Mouse (Mus musculus) embryonic stem cell, embryonic (primary cell): ENCODE measurements at regions not wholly inside any gene's neighbourhood (a gene's known extent, or its start where the extent isn't known, plus 50 kb on each side); places are given as distances from the start of the nearest gene placed in this dataset.

Experiments used
- CTCF ChIA-PET, 4 experiments: fragments of 300-600 bp in 2 of 4; fragments of 350-600 bp in 2 of 4; sonication (Branson Sonifier 250); formaldehyde crosslinking; loops; one replicate each; lab custom pipeline; 2022; ENCODE audit warnings: inconsistent platforms in 2 of 4; lab: Charles Lee
- POLR2A ChIA-PET, 4 experiments: fragments of 300-600 bp in 2 of 4; fragments of 350-600 bp in 2 of 4; sonication (Branson Sonifier 250); formaldehyde crosslinking; loops; one replicate each; lab custom pipeline; 2022; ENCODE audit warnings: antibody characterized with exemption in 4 of 4, inconsistent platforms in 1 of 4; lab: Charles Lee

GRCm38 (mm10) chr2:162769711-162770428 lies 108.9 kb upstream of the Ptprt start:
- CTCF ChIA-PET = no interaction called here
- POLR2A ChIA-PET = no interaction called here

- ChIA-PET POLR2A (interaction anchor here in 1 of 4 experiments (0.6 kb wide), 1 partner anchor 335 kb away, joined by 3 read pairs; no protein-coding TSS in a partner anchor), CTCF (no interaction called here)
Measured at GRCm38 (mm10) chr2:162764059-162764458, 103.1 kb upstream of the Ptprt start.

GRCm38 (mm10) chr2:162740523-162740922 lies 79.6 kb upstream of the Ptprt start:
- POLR2A ChIA-PET = no interaction called here
- CTCF ChIA-PET = no interaction called here

GRCm38 (mm10) chr2:162735761-162736160 lies 74.8 kb upstream of the Ptprt start:
- ChIA-PET POLR2A (interaction anchor here in 1 of 4 experiments (0.6 kb wide), 1 partner anchor 29 kb away, joined by 4 read pairs; no protein-coding TSS in a partner anchor), CTCF (interaction anchor here in 1 of 4 experiments (0.6 kb wide), 1 partner anchor 517 kb away, joined by 3 read pairs; no protein-coding TSS in a partner anchor)

GRCm38 (mm10) chr2:162734286-162734685 lies 73.3 kb upstream of the Ptprt start:
- CTCF ChIA-PET = no interaction called here
- POLR2A ChIA-PET = no interaction called here

GRCm38 (mm10) chr2:162720016-162720415 lies 59.1 kb upstream of the Ptprt start:
- ChIA-PET CTCF (no interaction called here), POLR2A (no interaction called here)

- POLR2A ChIA-PET = no interaction called here
- CTCF ChIA-PET = no interaction called here
Measured at GRCm38 (mm10) chr2:162718466-162718865, 57.5 kb upstream of the Ptprt start.

GRCm38 (mm10) chr2:162714976-162715375 lies 54.0 kb upstream of the Ptprt start:
- CTCF ChIA-PET = no interaction called here
- POLR2A ChIA-PET = no interaction called here

GRCm38 (mm10) chr2:162712972-162713371 lies 52.0 kb upstream of the Ptprt start:
- ChIA-PET CTCF (interaction anchor here in 2 of 4 experiments (0.6 to 1.4 kb wide), 11 partner anchors 8 to 1396 kb away, joined by 3 to 5 read pairs (median 3); no protein-coding TSS in a partner anchor), POLR2A (interaction anchor here in 2 of 4 experiments (0.6 kb wide), 3 partner anchors 89 to 945 kb away, joined by 3 read pairs; partner anchors contain the start of gene Pkig (in 1 of the 2))

GRCm38 (mm10) chr2:162712394-162712793 lies 51.4 kb upstream of the Ptprt start:
- ChIA-PET POLR2A (interaction anchor here in 1 of 4 experiments (0.6 kb wide), 1 partner anchor 946 kb away, joined by 3 read pairs; the partner anchor contains the start of gene Pkig), CTCF (interaction anchor here in 3 of 4 experiments (0.6 to 1.4 kb wide), 6 partner anchors 9 to 256 kb away, joined by 3 to 5 read pairs (median 3); no protein-coding TSS in a partner anchor)
